Mouse (Mus musculus) right cerebral cortex, postnatal 4 days (tissue): ENCODE results near the gene Bcl9.
A peak's percentile ranks its signal among the peaks of the same experiment; 100 is the strongest.

Experiments used
- DNase-seq: peaks from one replicate; pipeline ENCODE4 v3.0.0-alpha.2; 2022

Gene Bcl9

DNA sequence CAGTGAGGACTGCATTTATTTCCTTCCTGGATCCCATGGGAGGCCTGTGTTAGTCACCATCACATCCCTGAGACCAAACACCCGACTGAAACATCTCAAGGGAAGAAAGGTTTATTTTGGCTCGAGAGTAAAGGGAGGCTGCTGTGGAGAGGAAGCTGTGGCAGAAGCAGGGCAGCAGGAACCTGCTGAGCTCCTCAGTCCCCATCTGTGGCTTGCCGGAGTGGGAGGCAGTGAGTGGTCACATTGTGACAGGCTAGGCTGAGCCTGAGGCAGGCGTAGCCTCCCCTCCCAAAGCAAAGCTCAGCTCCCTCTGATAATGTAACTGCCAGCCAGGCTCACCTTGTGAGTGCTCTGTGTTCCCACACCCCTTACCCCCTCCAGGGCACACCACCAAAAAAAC, 130.6 kb downstream of the Bcl9 start:
- no peak for DNase-seq

DNA sequence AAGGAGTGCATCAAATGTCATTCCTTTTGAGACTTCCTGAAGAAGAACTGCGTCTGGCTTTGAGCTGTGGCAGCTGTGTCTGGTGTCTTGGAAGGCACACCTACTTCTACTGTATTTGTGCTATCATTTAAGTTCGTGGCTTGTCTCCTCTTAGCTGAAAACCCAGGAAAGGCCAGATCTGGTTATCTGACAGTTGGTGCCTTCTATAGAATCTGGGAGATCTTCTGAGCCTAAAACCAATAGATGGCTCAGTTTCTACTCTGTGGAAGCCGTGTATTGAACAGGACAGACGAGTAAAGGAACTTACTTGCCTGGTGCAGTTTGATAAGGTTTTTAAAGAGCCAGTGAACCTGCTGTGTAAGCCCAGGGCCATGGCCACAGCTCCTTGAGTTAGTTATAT, 133.2 kb downstream of the Bcl9 start:
- no peak for DNase-seq

DNA sequence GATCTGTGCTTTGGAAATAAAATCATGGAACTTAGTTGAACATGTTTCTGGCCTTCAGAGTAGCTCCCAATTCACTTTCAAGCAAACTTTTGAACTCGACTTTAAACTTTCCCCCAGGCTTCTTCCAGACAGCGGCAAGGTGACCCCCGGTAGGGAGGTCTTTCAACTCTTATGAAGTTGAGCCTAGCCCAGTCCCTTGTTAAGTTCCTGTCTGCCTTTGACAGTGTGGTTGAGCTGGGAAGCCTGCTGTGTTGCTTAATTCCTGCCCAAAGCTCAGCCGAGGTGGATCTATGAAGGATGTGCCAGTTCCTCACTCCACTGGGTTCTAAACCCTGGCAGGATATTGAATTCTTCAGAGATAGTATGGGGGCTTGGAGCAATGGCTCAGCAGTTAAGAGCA, 135.9 kb downstream of the Bcl9 start:
- DNase-seq: no peak

DNA sequence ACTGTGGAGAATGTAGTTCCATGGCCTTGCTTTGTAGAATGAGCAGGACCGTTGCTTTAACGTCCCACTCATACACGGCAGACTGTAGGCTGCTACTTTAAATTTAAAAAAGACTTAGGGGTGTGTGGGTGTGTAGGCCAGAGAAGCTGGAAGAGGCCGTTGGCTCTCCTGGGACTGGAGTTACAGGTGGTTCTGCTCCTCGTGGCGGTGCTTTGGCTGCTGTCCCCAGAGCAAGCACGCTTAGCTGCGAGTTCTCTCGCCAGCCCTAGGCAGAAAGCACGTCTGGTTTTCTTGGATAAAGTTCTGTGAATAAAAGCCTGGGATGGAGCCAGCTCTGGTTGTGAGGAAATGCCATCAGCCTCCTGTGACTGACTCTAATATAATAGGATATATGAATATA, 136.8 kb downstream of the Bcl9 start:
- peak; percentile 19 for DNase-seq

DNA sequence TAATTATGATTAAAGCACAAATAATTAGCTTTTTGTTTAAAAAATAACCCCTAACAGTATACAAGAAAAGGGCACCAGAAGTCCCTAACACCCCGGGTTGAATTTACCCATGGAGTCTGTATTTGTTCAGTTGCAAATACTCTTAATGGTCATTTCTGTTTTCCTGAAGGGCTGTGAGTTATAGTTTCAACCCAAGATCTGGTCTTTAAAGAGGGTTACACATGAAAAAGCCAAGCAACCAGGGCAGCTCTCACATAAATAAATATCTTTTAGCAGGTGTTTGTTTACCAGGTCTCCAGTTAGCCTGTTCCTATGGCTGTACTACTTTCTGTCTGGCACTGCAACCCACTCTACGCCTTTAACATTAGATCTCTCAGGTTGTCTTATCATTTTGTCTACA, 137.7 kb downstream of the Bcl9 start:
- no peak for DNase-seq

DNA sequence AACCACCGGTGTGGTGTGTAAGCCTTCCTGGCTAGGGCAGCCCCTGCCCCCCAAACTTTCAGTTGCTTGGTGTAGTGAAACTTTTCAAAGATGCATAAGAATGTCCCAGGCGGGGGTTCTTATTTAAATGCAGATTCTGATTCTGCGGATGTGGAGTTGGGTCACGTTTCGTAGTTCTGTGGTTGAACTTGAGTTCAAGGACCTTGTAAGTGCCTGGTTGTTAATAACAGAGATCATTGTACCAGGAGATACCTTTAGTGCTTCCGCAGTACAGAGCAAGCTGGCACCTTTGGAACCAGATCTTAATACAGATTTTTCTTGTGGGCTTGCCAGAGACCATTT, 138.2 kb downstream of the Bcl9 start:
- no peak for DNase-seq

DNA sequence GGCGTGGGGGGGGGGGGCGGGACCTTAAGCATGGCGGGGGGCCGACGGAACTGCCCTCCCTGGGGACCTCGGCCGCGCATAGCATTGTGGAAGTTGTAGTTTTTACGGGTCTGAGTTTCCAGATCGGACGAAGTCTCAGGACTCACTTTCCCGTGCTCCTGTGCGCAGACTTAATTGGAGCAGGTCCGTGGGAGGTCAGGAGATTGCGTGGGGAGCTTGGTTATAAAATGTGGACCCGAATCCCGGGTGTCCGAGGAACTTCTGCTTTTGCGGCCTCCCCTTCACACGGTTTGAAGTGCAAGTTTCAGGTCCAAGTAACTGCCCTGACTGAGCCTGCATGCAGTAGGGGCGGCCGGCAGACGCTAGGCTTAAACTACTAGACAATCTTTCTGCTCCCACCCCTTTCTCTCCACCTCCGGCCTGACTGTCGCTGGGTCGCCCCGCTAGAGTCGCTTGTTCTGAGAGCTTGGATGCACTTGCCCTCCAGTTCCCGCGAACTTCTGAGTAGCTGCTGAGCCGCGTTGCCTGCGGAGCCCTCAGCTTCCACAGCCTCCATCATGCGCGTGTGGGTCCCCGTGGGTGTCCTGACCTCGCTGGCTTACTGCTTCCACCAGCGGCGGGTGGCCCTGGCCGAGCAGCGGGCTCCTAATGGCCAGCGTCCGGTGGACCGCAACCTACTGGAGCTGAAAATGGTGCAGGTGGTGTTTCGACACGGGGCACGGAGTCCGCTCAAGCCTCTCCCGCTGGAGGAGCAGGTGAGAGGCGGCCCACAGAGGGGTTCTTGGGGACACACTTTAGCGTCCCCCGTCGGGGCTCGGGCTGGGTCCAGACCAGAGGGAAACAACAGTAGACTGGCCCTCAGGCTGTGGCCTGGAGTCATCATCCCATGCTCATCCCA, 138.9 kb downstream of the Bcl9 start, which contains the start of gene Acp6:
Gene Acp6, plus strand, starts transcription at position 167 of the 898 bp plus-strand sequence.
- peak; percentile 75 for DNase-seq

DNA sequence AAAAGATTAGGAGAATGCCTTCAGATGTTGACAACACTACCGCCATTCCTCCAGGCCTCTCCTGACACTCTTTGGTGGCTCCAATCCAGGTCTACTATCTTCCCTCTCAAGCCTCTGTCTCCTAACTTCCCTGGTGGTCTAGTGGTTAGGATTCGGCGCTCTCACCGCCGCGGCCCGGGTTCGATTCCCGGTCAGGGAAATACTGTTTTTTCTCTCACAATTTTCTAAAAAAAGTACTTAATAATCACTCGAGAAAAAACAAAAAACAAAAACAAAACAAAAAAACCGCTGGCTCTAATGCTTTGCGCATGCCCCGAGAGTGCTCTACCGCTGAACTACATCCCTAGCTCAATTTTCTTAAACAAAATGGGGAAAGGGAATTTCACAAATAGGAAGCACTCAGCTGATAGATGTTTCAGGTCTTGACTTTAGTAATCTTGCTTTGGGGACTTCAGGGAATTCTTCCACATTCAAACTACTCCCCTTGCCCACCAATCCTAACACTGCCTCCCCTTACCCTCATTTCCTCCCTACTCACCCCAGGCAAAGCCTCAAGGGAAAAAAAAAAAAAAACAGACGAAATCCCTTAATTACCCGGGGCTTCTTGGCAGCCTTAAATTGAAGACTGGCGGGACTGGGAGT, 139.6 kb downstream of the Bcl9 start:
- DNase-seq: peak; percentile 77

DNA sequence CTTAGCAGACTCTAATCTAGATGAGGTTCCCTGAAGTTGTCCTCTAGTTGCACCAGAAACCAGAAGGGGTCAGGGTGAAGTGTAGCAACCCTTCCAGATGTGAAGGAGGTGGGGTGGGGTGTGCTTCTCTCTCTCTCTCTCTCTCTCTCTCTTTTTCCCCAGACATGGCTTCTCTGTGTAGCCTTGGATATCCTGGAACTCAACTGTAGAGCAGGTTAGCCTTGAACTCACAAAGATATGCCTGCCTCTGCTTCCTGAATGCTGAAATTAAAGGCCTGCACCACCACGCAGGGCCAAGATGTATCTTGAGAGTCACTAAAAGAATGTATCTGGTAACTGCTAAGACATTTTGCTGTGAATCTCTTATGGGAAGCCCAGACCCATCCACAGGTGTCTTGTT, 140.4 kb downstream of the Bcl9 start:
- DNase-seq: no peak

DNA sequence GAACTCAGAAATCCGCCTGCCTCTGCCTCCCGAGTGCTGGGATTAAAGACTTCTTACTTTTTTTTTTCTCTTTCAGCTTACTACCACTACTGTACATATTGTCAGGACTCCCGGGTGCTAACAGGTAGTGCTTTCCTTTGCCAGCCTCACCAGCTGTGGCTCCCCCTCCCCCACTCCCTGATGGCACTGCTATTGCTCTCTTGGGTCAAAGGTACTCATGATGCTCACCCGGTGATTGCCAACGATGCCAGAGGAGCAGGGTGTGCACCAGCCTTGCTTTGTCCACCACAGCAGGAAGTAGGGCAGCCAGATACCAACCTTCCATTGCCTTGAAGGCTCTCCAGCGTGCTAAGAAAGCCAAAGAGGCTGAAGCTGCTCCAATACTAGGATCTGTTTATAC, 141.3 kb downstream of the Bcl9 start:
- no peak for DNase-seq
